Mouse (Mus musculus) layer of hippocampus, adult 2 months (tissue): ENCODE results near the gene Jak1. TPM values are rescaled to one million over a fixed set of nuclear protein-coding genes. Genes with fewer than 3 reads are reported as not detected.

Source experiments
- DNase-seq, 2 experiments: peaks; one replicate each; pipeline ENCODE4 v3.0.0; 2022; ENCODE audit warnings: low spot score in 2 of 2
- H3K27ac ChIP-seq: fragments of 200-600 bp; 2 replicates; pipeline ENCODE4 v1.8.1; 2022
- H3K4me3 ChIP-seq: fragments of 200-600 bp; 2 replicates; pipeline ENCODE4 v1.8.1; 2022; ENCODE audit warnings: mild to moderate bottlenecking
- CTCF ChIP-seq: fragments of 200-600 bp; conservative IDR thresholded peaks from 2 replicates; pipeline ENCODE4 v1.8.1; 2022; ENCODE audit warnings: antibody characterized with exemption, mild to moderate bottlenecking, moderate library complexity
- total RNA-seq, 2 experiments: library from RNA; stranded (reverse); gene quantifications; 2 replicates each; pipeline ENCODE4 v1.2.3; 2021

Jak1 gene
- total RNA-seq, 2 experiments from 2014 or later = 124 to 128 TPM

DNA sequence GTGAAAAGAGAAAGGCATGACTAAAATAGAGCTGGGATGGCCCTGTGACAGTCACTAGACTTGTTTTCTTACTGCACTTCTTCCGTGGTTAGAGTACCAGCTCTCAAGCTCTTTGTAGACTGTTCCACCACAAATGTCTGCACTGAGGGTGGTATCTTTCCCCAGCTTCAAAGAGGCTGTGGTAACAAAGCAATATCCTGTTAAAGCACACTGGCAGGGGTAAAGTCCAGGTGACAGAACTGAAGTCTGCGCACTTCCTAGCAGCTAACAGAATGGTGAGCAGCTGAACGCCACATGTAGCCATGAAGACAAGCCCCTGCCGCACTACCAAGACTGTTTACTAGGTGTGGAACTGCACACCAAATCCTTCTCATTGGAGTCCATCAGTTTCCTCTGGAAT lies 77.7 kb downstream of the Jak1 start:
- TF ChIP-seq CTCF = no peak
- no peak for DNase-seq
- H3K4me3 ChIP-seq = no peak overlapping the region
- peak overlapping the region; percentile 2; the same call in 1 of the 2 replicates for H3K27ac ChIP-seq

DNA sequence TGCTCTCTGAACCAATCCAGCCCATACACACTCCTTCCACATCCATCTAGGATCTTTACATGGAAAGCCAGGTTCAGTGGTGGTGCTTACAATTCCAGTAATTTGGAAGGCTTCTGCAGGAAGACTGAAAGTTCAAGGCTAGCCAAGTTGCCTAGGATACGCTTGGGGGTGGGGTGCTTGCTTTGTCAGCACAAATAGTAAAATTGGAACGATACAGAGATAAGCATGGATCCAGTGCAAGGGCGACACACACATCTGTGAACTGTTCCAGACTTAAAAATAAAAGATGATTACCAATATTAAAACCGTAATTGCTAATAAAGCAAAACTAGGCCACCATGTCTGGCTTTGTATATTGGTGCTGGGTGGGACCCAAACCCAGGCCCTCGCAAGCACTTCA lies 78.5 kb downstream of the Jak1 start:
- Histone ChIP-seq H3K4me3 (no peak overlapping the region), H3K27ac (peak overlapping the region; percentile 2; the same call in 1 of the 2 replicates)
- TF ChIP-seq CTCF = no peak
- DNase-seq = peak; percentile 41 to 46

GRCm38 (mm10) chr4:101185216-101185615 lies 79.9 kb downstream of the Jak1 start:
- no peak for DNase-seq
- no peak overlapping the region for H3K4me3 ChIP-seq
- no peak for TF ChIP-seq CTCF
- peak overlapping the region; percentile 32; the same call in 1 of the 2 replicates for H3K27ac ChIP-seq

- Histone ChIP-seq H3K4me3 (no peak overlapping the region), H3K27ac (peak overlapping the region; percentile 61; the same call in 1 of the 2 replicates)
- TF ChIP-seq CTCF = no peak
- no peak for DNase-seq
Measured at GRCm38 (mm10) chr4:101182603-101183011, 82.5 kb downstream of the Jak1 start.

GRCm38 (mm10) chr4:101180681-101181080 lies 84.4 kb downstream of the Jak1 start:
- no peak for DNase-seq
- no peak for TF ChIP-seq CTCF
- Histone ChIP-seq H3K27ac (no peak overlapping the region), H3K4me3 (no peak overlapping the region)

- DNase-seq = no peak
- TF ChIP-seq CTCF = no peak
- Histone ChIP-seq H3K4me3 (no peak overlapping the region), H3K27ac (no peak overlapping the region)
Measured at GRCm38 (mm10) chr4:101179836-101180235, 85.2 kb downstream of the Jak1 start.

DNA sequence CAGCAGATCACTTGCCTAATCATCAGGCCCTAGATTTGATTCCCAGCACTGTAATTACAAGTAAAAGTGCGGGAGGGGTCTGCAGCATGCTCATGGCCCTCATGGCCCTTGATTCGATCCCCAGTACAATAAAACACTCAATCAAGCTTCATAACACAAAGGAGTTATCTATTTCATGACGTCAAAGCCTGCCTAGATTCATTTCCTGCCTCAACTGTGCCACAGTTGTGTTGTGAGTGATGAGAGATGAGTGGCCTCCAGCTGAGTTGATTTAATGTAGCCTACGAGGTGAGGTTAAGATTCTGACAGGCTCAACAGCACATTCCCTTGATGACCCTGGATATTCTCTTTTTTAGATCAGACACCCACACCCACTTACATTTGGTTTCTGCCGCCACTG lies 86.0 kb downstream of the Jak1 start:
- TF ChIP-seq CTCF = no peak
- Histone ChIP-seq H3K4me3 (no peak overlapping the region), H3K27ac (no peak overlapping the region)
- DNase-seq = no peak

DNA sequence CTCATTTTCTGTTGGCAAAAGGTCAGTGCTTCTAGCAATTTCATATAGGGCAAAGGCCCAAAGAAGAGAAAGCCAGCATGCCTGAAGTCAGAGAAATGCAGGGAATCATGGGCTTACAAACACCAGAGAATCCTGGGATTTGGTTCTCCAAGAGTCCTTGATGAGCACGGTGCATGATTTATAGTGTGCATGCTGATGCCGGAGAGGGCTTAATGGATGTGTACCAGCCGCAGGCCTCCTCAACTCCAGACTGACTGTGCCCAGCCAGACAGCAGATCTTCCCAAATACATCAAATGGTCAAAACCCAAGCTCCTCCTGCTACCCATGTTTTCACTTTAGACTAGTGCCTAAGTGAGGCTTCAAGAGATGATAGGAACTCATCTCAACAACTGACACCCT lies 87.3 kb downstream of the Jak1 start:
- no peak for TF ChIP-seq CTCF

GRCm38 (mm10) chr4:101176123-101176522 lies 89.0 kb downstream of the Jak1 start:
- H3K27ac ChIP-seq = no peak overlapping the region
- TF ChIP-seq CTCF = no peak
- no peak overlapping the region for H3K4me3 ChIP-seq
- DNase-seq = no peak

More for the DNA sequence above, 87.3 kb downstream of the Jak1 start:
- DNase-seq = no peak
- Histone ChIP-seq H3K4me3 (no peak overlapping the region), H3K27ac (no peak overlapping the region)

GRCm38 (mm10) chr4:101174916-101175625 lies 90.0 kb downstream of the Jak1 start:
- TF ChIP-seq CTCF = no peak
- no peak overlapping the region for H3K27ac ChIP-seq
- no peak overlapping the region for H3K4me3 ChIP-seq
- no peak for DNase-seq

GRCm38 (mm10) chr4:101172738-101173137 lies 92.3 kb downstream of the Jak1 start:
- no peak for DNase-seq
- no peak overlapping the region for H3K4me3 ChIP-seq
- H3K27ac ChIP-seq = no peak overlapping the region
- no peak for TF ChIP-seq CTCF

DNA sequence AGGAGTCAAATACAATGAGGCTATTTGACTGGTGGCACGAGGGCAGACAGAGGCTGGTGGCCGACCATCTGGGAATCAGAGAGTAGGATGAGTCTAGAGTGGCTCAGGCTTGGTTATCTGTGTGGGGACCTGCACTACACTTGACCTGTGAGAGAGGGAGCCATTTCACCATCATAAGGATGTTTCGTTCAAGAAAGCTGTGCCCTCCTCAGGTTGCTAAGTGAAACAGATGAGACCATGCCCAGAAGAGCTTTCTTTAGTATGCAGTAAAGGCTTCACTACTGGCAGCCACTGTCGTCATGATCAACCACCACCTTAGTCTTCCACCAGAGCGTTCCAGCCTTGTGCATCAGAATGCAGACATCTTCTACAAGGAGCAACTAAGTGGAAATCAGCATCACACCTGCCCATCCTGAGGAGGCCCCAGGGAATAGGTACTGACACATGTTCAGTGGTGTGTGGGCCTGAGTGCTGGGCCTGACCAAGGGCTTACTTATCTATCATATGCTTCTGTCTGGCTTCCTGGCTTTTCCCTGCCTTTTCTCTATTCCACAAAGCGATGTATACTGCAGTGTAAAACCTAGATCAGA lies 96.8 kb downstream of the Jak1 start:
- H3K4me3 ChIP-seq = no peak overlapping the region
- peak; percentile 86 for TF ChIP-seq CTCF
- DNase-seq = peak; percentile 41 to 45

DNA sequence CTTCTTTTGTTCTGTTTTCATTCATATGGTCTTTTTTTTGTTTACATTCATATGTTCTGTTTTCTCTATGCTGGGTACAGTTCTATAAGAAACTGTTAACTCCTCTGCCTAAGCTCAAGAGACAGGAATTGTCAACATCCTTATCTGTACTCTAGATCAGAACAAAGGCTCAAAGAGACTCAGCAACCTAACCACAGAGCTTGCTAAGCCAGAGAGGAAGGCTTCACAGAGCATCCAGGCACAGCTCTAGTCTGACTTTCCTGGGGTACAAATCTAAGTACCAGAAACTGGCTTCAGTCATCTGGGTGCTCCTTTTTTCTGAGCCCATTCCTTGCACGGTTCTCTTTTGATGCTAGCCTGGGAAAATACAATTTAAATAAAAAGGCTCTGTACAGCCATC lies 97.3 kb downstream of the Jak1 start:
- no peak for TF ChIP-seq CTCF
- Histone ChIP-seq H3K27ac (no peak overlapping the region), H3K4me3 (no peak overlapping the region)
- no peak for DNase-seq

More for the DNA sequence above, 96.8 kb downstream of the Jak1 start:
- H3K27ac ChIP-seq = no peak overlapping the region; the same call in 1 of the 2 replicates

DNA sequence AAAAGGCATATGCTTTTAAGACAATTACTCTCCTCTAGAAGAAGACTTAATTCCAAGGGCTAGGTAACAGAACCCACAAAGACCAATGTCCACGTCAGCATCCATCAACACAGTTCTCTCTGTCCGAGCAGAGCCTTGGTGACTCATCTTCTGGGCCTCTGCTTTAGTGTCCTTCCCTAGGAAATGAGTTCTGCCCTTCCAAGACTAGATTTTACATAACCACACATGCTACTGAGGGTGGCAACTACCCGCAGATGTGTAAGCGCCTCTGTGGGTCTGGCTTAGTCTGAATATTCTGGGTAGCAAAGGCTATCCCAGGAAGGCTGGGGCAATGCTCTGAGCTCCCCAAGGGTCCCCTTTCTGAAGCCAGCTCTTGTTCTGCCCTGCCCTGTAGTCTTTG lies 99.3 kb downstream of the Jak1 start:
- TF ChIP-seq CTCF = no peak
- Histone ChIP-seq H3K27ac (peak overlapping the region; percentile 18; the same call in 1 of the 2 replicates), H3K4me3 (no peak overlapping the region)
- DNase-seq = no peak
